Mouse (Mus musculus): Measurements from ENCODE around the gene Ubtd2.

Gene Ubtd2

DNA sequence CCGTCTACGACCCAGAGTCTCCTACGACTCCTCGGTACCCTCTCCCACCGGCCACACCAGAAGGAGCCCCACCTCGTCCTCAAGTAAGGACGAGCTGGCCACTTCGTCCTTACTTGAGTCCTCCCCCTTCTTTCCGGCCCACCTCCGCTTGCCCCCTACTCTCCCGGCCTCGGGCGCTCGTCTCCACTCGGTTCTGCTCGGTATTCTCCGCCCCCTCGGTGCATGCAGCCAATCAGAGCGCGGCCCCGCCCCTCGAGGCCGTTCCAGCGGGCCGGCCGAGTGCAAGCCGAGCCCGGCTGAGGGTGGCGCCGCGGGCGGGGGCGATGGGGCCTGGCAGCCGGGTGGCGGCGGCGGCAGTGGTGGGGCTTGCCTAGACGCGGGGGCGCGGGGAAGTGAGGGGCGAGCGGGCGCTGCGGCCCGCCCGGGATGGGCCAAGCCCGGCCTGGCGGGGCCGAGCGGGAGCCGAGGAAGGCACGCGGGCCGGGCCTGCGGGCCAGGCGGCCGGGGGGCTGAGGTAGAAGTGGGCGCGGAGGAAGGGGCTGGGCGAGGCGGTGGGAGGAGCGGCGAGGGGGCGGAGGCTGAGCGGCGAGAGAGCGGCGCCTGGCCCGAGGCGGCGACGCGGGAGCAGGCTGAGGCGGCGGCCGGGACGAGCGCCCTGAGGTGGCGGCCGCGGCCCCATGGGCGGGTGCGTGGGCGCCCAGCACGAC is at the start of gene Ubtd2:
Gene Ubtd2 (plus strand): TSS at position 571 of the 707 bp plus-strand sequence.
- DNase-seq, result peak; percentile 98 to 99

DNA sequence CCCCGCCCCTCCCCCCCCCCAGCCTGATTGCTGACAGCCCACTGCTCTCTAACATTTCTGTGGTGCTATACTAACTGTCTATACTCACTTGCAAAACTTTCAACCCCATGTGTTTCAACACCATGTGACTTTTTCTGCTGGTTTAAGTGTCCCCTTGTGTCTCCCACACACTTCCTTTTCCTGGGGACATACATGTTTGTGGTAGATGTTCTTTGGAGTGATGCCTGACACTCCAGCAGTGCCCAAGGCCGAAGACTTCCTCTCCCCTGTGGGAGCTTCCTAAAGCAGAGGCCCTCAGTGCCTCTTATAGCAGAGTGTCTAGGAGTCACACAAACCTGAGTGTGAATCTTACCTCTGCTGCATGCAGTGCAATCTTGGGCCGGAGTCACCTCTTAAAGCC is 47.3 kb upstream of the Ubtd2 start:
- no peak for DNase-seq

DNA sequence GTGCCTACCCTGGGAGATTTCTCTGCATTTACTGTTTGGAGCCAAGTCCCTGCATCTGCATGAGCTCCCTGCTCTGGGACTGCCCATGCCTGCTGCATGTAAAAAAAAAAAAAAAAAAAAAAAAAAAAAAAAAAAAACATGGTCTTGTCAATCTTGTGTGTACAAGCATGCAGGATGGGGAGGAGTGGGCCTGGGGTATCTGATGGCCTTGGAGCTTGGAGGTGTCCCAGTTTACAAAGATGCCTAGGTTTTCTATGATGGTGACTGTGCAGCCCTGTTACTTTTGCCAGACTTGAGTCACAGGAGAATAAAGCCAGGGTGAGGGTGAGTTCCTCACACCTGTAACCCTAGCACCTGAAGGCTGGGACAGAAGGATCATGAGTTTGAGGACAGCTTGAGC is 46.1 kb upstream of the Ubtd2 start:
- no peak for DNase-seq

DNA sequence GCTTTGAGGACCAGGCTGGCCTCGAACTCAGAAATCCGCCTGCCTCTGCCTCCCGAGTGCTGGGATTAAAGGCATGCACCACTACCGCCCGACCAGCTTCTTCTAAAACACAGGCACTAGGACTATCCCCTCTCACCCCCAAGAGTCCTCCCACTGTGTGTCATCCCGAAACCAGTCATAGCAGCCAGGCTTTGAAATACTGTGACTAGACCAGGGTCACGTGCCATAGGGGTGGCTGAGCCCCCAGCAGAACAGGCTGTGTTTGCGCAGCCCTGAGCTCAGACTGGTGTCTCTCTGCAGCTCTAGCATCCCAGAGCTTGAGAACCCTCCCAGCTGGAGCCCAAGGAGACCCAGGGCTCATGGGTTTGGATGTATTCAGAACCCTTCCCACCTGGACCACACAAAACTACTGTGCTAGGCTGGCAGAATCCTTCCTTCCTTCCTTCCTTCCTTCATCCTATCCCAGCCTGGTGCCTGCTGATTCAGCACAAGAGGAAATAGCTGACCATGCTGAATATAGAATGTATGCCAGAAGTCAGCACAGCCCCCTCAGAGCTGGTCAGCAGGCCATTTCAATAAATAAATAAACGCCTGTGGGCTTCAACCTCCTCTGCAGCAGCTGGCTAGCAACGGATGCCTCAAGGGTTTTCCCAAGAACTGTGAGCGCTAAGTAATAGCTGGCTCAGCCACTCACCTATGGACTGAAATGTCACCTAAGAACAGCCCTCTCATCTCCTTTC is 45.2 kb upstream of the Ubtd2 start:
- no peak for DNase-seq

DNA sequence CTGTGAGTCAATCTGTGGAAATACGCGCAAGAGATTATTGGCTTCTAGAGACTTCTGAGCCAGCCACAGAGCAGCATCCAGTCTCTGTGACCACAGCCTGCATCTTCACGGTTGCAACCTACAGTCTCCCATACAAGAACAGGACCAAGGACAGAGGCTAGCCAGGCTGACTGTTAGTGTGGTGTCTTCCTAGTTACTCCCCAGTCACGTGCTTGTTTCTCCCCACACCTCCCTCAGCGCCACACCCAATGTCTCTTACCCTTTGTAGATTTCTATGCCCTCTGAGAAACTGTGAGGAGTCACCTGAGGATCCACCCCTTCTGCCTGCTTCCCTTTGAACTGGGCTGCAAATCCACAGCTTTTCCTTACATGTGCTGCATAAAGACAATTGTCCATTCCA is 35.2 kb upstream of the Ubtd2 start:
- no peak for DNase-seq

DNA sequence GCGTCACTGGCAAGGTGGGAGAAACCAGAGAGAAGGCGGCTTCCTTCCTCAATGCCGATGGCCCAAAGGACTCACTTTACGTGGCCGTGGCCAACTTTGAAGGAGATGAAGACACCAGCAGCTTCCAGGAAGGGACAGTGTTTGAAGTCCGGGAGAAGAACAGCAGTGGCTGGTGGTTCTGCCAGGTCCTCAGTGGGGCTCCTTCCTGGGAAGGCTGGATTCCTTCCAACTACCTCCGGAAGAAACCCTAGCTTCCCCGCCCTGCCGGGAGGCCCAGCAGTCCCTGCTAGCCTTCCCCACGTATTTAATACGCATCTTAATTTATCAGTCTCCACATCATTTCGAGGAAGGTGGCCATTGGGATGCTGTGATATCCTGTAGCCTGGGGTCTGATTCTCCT is 31.9 kb upstream of the Ubtd2 start:
- peak in 1 of 2 experiments; percentile 38 for DNase-seq

DNA sequence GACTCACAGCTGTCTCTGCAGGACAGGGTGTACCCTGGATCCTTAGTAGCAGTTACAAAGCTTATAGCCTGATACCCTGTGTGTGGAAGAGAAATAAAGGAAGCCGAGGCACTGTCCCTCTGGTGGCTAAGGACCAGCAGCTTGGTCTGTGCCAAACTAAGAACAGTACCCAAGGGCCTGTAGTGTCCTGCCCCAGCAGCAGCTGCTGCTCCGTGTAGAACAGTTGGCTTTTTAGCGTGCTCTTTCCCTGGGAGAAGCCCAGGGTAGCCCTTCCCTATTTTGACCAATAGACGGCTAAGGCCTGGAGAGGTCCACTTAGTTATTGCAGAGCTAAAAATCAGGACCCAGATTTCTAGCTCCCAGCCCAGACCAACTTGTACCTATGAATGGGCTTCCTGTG is 30.6 kb upstream of the Ubtd2 start:
- DNase-seq, result no peak

DNA sequence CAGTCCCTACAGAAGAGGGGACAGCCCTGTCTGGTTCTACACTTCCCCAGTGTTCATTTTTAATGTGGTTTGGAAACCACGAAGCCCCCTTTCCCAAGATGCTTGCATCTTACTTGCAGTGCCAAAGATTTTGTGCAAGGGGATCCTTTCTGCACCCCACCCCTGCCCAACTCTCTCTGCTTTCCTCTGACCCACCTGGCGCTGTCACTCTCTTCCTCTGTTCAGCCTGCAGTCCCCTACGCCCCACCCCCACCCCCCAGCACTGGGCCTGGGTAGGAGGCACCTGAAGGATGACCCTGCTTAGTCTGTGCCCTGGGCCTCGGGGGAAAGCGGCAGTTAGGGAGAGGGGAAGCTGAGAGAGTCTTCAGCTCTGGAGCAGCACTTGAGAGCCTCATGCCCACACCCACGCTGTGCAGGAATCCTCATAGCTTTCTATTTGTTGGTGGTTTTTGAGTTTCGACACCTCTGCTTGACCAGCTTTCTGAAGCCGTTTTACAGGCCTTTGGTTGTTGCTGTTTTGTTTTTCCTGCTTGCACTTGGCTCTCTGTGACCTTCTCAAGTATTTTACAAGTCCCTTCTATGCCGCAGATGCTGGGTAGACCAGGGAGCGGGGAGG is 30.0 kb upstream of the Ubtd2 start:
- peak in 1 of 2 experiments; percentile 30 for DNase-seq

DNA sequence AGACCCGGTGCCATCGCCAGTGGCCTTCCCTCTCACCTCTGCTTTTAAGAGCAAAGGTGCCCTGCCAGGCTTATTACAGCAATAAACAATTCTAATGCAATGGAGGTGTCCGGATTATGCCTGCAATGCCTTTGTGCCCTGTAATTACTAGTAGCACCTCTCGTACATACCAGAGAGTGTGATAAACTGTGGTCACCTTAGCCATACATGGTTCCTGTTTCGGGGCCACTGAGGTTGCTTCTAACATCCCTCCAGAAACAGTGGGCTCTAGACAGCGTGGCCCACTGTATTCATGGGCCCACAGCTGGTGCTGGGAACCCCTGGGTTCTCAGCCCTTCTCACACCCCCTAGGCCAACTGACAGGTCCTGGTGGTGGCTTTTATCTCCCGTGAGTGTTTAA is 27.6 kb upstream of the Ubtd2 start:
- no peak for DNase-seq

DNA sequence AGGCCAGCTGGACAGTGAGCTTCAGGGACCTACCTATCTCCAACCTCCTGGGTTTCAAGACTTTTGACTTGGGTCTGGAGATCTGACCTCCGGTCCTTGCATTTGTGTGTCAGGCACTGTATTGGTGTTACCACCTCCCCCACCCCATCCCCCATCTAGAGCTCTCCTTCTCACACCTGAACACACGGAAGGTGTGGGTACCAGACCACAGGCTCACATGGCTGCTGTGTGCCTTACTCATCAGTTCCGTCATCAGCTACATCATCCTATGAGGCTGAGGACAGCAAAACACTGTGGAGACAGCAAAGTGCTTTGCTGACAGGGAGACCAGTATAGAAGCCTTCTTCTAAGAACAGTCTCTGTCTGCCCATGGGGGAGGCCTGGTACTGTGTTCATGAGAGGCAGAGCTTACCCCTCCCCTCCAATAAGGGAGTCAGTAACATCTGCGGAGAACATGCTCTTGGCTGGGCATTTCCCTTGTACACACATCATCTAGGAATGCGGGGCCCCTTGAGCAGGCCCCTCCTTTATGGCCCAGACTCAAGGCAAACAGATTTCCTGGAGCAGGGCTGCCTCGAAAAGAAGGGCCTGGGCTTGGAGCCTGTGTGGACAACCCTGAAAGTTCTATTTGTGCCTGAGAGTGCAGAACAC is 19.6 kb upstream of the Ubtd2 start:
- DNase-seq, result peak; percentile 77 to 88

DNA sequence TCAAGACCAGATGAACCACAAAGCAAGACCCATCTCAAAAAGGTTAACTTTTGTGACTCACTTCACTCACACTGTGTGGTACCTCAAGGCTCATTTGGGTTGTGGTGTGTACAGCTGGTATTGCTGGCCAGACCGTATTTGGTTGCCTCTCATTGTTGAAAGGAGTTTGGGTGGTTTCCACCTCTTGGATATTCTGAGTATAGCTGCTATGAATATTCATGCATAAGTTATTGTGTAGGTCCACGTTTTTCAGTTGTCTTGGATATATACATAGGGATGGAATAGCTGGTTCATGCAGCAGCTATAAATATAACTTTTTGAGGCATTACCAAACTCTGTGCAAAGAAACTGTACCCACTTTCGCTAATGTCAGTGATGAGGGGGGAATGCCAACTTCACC is 12.6 kb upstream of the Ubtd2 start:
- DNase-seq, result no peak

DNA sequence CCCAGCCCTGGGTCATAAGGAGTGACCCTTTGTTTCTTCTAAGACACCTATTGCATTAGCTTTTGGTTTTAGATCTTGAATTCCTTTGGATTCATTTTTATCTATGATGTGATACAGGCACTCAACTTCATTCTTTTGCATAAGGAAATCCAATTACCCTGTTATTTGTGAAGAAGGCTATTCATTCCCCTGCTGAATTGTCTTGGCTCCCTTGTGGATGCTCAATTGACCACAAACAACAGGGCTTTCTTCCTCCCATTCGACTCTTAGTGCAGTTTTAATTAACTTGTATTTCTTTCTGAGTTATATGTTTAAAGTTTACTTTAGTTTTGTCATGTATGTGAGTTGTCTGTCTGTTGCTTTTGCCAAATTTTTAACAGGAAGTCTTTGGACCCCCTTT is 10.9 kb upstream of the Ubtd2 start:
- DNase-seq, result no peak

DNA sequence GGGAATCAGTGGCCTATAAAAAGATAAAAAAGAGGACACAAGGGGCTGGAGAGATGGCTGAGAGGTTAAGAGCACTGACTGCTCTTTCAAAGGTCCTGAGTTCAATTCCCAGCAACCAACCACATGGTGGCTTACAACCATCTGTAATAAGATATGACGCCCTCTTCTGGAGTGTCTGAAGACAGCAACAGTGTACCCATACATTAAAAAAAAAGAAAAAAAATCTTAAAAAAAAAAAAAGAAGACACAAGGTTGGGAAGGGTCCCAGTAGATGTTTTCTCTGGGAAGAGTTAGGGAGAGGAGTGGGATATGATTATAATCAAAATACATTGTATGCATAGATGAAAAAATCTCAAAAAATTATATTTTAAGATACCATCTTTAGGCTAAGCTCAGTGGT is 10.0 kb upstream of the Ubtd2 start:
- DNase-seq, result no peak

DNA sequence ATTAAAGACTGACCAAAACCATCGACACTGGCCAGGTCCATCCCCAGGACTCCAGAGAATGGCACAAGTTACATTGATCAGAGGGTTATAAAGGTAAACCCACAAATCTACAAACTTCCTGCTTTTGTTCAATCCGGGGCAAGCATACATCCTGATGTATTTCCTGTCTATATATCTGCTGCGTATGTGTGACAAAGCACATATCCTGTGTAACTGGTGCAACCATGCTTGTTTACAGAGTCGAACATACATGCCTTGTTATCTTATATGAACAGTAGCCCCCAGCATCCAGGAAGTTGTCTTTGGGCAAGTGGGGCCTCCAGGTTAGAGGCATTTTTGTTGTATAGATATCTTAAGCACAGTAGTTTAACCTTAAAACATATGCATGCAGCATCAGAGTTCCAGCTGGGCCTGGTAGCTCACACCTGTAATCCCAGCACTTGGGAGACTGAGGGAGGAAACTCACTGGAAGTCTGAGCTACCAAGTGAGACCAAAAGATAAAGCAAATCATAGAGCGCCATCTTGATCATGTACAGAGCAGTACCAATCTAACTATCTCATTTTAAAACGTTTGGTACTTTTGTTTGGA is 9.4 kb upstream of the Ubtd2 start:
- DNase-seq, result no peak

DNA sequence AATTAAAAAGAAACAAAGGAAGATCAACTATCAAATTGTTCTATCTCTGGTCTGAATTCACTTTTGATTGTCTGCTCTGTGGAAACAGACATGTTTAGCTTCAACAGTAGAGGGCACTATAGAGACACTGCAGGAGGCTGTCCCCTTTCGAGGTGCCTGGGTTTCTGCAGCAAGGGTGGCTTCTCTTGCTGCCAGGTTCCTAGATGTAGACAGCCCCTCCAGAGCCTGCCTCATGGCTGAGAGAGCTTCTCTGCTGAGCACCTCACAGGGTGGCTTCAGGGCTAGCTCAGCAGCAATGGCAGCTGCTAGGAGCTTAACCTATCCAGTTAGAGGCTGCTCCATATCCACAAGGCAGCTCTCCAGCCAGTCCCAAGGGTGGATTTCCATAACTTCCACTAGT is 5.0 kb upstream of the Ubtd2 start:
- peak; percentile 44 to 63 for DNase-seq

DNA sequence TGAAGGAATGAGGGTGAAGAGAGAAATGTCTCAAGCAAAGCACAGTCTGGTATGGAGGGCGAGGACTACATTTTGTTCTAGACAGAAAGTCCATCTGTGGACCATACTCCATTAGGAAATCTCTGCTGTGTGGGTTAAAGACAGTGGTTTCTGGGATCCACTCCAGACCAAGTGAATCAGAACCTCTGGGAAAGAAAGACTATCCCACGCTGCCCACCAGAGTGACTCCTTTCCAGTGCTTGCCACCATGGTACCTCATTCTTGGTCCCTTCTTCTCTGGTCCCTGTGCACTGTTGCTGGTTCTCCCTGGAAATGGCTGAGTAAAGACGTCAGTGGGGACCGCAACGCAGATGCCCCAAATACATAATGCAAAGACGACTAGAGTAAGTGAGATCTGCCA is 3.9 kb upstream of the Ubtd2 start:
- no peak for DNase-seq

DNA sequence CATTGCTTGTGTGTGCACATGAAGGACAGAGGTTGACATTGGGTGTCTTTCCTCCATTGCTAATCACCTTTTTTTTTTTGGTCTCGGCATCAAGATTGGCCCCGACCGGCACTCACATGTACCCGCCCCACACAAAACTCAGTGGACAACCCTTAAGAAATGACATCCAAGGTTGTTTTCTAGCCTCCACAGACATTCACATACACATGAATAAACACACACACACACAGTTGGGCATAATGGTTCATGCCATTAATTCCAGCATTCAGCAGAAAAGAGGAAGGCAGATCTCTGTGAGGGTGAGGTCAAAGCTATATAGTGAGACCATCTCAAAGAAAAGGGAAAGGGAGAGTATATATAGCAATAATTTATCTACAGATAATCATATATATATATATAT is 2.4 kb upstream of the Ubtd2 start:
- no peak for DNase-seq

DNA sequence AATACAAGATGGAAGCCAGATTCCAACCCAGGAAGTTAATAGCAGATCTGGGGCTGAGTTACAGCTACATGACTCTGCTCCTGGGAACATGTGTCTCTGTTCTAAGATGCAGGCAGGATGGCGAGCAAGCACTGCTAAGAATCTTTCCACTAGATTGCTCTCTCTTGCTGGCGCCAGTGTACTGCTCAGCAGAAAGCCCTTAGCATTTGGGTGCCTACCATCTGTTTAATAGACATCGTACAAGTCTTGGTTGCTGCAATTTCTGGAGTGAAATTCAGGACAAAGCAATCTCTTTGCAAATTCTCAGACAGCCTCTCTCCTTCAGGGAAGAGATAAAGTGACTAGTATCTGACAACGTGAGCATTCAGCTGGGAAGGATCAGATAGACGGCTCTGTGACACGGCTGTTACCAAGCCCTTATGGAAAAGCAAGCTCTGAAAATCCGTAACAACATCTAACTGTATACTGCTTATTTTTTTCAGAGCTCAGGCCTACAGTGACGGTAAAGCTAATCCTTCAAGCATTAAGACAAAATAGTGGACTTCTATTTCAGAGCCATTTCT is 1.7 kb upstream of the Ubtd2 start:
- DNase-seq, result peak in 1 of 2 experiments; percentile 27

DNA sequence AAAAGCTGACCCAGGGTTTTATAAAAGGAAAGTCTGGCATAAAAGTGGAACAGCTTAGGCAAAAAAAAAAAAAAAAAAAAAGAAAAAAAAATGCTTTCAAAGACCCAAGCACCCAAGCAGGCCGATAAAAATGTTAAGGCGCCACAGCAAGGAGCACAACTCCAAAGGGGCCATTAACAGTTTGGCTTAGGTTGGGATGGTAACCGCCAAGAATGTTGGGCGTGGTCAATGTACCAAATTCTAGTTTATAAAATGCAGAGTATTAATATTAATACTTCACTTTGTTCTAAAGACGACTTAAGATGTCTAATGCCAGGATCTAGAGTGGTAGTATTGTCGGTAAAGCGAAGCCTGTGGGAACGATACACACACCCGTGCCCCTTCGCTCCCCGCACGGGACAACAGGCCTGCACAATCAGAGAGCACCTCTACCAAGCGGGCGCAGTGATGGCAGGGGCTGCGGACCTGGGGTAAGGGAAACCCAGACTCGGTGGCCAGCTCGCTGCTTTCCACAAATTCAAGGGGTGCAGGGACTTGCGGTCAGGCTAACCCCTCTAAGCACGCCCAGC is 855 bp upstream of the Ubtd2 start:
- DNase-seq, result no peak

DNA sequence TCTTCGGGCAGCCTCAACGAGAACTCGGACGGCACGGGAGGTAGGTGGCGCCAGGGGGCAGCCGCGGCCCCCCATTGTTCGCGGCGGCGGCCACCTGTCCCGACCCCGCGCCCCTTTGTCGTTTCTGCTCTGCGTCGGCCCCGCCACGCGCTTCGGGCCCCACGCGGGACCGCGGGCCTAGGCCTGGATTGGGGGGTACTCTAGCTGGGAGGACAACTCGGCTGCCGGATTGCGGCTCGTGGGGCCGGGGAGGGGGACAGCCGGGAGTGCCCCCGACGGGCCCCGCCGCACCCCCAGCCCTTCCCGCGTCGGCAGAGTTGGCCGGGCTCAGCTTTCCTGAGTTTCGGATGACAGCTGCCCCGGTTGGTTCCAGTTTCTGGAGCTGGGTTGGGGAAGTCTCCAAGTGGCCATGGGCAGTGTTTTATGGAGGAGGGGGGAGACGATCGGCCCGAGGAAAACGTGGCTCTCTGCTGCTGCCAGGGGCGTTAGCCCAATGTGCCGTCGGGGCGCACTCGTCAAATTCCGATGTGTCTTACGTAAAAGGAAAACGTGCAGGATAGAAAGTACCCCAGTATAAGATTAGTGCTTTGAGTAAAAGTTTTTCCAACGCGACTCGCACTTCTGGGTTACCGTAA is 454 bp downstream of the Ubtd2 start:
- peak; percentile 54 to 58 for DNase-seq

DNA sequence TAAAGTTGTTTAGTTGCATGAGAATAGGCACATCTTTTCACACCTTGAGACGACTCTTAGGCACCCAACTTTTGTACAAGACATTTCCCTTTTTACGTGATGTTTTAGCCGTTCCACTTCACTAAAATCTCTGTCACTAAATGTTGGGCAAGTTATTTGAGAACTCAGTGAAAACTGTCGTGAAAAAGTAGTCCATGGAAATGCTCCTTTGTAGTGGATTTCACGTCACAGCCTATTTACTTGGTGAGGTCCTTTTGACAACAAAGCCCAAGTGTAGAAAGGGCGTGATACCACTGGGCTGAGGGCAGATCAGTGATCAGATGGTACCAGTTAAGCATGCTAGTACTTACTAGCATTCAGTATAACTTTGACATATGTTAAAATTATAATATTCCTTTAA is 1.2 kb downstream of the Ubtd2 start:
- DNase-seq, result no peak

DNA sequence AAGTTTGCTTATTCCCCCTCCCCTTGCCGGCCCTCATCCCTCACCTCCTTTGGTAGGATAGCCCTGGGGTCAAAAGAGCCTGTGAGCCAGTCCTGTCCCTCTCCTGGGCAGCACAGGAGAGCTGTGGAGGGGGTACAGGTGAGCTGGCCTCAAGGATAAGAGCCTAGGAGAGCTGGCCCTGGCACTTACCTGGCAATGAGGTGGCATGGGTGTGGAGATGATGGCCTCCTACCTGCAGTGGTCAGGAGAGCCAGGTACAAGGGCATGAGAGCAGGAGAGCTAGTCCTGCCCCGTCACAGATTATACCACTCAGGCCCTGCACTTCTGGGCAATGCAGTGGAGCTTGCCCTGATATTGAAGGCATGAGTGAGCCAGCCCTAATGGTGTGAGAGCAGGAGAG is 9.1 kb downstream of the Ubtd2 start:
- no peak for DNase-seq

Data from lung, postnatal 4 days (tissue).